Mouse (Mus musculus): ENCODE measurements around the gene Pwwp2a. TPM values are rescaled to one million over a fixed set of nuclear protein-coding genes. Genes with fewer than 3 reads are reported as not detected.
A peak's percentile ranks its signal among the peaks of the same experiment; 100 is the strongest.

Pwwp2a gene
- total RNA-seq (2017): 49.5 and 51.0 TPM in 2 replicates

DNA sequence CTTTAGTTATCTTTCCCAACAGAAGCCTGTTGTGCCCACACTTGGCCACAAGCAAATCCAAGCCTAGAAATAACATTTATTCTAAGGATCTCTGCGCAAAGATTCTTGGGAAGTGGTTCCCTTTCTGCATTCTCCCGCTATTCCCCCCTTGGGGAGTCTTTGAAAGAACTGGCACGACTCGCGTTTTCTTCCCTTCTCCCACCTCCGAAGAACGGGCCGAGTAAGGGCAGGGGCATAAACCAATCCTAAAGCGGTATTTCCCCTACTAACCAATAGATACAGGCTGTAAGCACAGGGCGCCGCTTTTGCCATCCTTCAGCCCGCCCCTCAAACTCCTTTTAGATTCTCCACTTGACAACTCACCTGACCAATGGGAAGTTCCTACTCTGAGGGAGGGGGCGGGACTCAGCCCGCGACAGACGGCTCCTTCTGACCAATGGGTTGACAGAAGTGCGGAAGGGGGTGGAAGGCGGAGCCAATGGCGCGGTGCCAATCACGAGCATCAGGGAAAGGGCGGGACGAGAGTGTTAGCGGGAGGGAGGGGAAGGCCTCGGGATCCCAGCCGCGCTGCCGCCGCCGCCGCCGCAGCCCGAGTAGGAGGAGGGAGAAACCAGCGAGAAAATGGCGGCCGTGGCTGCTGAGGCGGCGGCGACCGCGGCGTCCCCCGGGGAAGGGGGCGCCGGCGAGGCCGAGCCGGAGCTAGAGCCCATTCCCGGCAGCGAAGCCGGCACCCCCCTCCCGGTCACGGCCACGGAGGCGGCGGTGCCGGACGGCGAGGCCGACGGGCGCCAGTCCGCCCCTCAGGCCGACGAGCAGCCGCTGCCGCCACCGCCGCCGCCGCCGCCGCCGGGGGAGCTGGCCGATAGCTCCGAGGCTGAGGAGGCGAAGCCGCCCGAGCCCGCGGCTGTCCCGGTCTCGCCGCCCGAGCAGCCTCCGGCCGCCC lies at the start of gene Pwwp2a:
Gene Pwwp2a (plus strand): TSS at position 527 of the 943 bp plus-strand sequence.
- ATAC-seq (replicated peaks in 1 of 2; ENCODE audit: insufficient read depth in 1 of 2, low FRiP score in 2 of 2, low TSS enrichment in 1 of 2, low read depth in 1 of 2, poor library complexity in 2 of 2, severe bottlenecking in 2 of 2): peak; percentile 99

DNA sequence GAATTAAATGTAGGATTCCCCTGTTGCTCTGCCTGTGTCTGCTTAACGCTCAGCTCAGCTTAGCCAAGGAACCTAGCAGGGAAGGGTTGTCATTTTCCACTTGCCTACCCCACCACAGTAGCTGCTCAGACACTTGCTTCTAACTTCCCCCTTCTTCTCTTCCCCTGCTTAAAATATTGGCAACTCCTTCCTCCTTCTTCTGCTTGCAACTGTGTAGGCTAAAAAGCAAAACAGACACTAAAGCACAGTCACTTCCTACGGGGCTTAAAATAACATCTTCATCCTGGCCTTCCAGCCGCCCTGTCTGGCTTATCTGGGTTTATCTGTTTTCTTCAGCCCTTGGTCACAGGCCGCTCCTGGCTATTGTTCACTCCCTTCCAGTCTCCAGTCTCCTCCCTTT lies 49.2 kb upstream of the Pwwp2a start:
- peak; percentile 83 for ATAC-seq (replicated peaks in 1 of 2; ENCODE audit: insufficient read depth in 1 of 2, low FRiP score in 2 of 2, low TSS enrichment in 1 of 2, low read depth in 1 of 2, poor library complexity in 2 of 2, severe bottlenecking in 2 of 2)

DNA sequence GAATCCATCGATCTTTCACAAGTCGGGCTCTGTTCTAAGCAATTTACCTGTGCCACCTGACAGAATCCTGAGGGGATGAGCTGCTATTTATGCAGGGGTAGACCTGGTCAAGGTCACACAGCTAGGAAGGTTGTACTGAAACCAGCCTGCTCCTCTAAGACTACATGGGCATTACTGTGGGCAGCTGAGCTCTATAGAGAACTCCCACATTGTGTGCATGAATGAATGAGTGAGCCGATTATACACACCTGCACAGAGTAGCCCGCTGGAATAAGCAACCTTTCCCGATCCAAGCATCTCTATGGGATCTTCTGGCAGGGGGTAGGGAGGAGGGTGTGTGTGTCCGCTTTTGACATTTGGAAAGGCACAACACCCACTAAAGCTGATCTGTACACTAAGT lies 48.6 kb upstream of the Pwwp2a start:
- ATAC-seq (replicated peaks in 1 of 2; ENCODE audit: insufficient read depth in 1 of 2, low FRiP score in 2 of 2, low TSS enrichment in 1 of 2, low read depth in 1 of 2, poor library complexity in 2 of 2, severe bottlenecking in 2 of 2): no peak

DNA sequence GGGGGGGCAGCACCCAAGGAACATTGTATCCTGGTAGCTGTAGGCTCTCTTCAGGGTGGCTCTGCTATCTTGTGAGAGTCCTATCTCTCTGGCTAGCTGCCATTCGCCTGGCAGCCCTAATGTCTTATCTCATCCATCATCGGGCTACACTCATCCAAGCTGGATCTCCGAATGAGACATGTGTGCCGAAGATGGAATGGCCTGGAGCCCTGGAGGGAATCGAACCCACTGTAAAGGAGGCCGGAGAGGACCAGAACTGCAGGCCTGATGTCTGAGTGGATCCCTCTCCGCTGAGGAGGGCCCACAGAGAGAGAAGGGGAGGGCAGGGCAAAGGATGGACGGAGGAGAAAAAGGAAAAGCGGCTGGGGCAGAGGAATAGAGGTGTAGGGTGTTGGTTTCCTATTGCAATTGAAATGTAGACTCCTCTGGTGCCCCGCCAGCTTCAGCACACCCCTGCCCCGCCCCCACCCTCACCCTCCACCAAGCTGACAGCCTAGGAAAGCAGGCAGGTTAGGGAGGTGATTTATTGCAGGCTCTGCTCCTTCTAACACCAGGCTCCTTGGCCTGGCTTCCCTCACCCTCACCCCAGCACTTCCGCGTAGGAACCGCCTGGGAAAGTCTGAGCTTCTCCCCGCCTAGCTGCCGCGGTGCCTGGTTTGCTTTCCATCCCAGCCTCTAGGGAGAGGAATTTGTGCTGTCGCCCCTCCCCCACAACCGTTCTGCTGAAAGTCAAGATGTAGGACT lies 48.0 kb upstream of the Pwwp2a start:
- ATAC-seq (replicated peaks in 1 of 2; ENCODE audit: insufficient read depth in 1 of 2, low FRiP score in 2 of 2, low TSS enrichment in 1 of 2, low read depth in 1 of 2, poor library complexity in 2 of 2, severe bottlenecking in 2 of 2): peak; percentile 73 to 85

DNA sequence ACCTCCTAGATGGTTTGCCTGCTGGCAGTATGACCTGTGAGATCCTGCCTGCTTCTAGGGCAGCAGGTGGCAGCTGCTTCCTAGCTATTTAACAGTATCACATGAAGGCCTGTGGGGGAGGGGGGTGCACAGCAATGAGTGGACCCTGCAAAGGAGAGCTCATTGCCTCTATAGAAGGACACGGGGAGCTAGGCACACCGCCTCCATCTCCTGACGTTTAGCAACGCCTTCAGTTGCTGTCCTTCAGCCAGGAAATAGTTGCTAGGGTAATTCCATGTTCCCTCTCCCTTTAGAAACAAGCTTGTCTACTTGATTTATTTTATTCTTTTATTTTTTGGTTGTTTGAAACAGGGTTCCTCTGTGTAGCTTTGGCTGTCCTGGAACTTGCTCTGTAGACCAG lies 45.0 kb upstream of the Pwwp2a start:
- no peak for ATAC-seq (replicated peaks in 1 of 2; ENCODE audit: insufficient read depth in 1 of 2, low FRiP score in 2 of 2, low TSS enrichment in 1 of 2, low read depth in 1 of 2, poor library complexity in 2 of 2, severe bottlenecking in 2 of 2)

DNA sequence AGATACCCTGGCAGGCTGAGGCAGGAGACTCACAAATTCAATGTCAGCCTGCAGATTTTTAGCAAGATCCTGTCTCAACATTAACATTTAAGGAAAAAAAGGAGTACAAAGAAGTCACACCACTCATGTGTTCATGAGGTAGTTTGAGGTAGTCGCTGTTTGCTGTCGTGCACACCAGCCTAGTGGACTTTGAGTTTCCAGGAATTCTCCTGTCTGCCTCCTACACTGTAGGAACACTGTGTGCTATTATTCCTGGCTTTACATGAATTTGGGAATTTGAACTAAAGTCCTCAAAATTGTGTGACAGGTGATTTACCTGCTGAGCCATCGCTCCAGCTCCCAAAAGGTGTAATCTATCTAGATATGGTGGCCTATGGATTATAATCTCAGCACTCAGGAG lies 43.3 kb upstream of the Pwwp2a start:
- ATAC-seq (replicated peaks in 1 of 2; ENCODE audit: insufficient read depth in 1 of 2, low FRiP score in 2 of 2, low TSS enrichment in 1 of 2, low read depth in 1 of 2, poor library complexity in 2 of 2, severe bottlenecking in 2 of 2): no peak

DNA sequence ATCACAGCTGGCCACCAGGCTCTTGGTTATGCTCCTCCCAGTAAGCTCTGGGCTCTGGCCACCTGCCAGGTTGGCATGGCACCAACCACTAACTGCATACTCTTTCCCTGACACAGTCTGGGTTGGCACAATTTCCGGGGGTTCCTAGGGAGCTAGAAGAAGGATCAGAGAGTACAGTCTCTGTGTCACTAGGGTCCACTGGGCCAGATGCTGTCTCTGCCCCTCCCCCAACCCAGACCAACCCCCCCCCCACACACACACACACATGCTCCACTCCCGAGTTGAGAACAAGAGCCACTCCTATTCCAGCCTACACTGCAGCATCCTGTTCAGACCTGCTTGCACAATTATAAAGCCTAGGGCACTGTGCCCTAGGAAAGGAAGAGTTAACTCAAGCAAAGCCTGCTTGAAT lies 38.6 kb upstream of the Pwwp2a start:
- ATAC-seq (replicated peaks in 1 of 2; ENCODE audit: insufficient read depth in 1 of 2, low FRiP score in 2 of 2, low TSS enrichment in 1 of 2, low read depth in 1 of 2, poor library complexity in 2 of 2, severe bottlenecking in 2 of 2): peak; percentile 78 to 86

DNA sequence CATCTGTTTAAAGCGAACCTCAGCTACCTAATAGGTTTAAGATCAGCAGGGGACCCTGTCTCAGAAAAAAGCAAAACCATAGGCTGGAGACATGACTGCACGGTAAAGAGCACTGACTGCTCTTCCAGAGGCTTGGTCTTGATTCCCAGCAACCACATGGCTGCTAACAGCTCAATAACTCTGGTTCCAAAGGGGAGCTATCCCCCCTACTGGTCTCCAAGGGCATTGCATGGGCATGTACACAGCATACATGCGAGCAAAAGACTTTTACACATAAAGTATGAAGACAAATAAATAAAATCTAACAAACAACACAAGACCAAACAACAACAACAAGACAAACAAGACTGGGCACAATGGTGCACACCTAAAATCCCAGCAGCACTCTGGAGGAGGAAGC lies 36.5 kb upstream of the Pwwp2a start:
- no peak for ATAC-seq (replicated peaks in 1 of 2; ENCODE audit: insufficient read depth in 1 of 2, low FRiP score in 2 of 2, low TSS enrichment in 1 of 2, low read depth in 1 of 2, poor library complexity in 2 of 2, severe bottlenecking in 2 of 2)

DNA sequence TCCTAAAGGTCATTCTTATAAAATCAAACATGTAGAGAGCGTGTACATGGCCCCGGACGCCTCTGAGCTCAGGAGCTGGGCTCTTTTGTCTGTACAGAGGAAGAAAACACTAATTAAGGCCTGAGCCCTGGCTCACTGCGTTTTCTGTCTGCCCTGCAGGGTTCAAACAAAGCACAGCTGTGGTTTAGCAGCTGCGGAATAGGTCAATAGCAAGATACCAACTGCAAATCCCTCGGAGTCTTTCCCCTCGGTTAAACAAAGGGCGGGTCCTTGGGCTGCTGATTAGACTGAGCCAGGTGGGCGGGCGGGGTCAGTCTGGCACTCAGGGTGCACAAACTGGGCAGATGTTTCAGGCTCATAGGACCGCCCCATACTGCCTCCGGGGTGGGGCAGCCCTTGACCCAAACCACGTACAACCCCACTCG lies 28.7 kb upstream of the Pwwp2a start:
- ATAC-seq (replicated peaks in 1 of 2; ENCODE audit: insufficient read depth in 1 of 2, low FRiP score in 2 of 2, low TSS enrichment in 1 of 2, low read depth in 1 of 2, poor library complexity in 2 of 2, severe bottlenecking in 2 of 2): no peak

DNA sequence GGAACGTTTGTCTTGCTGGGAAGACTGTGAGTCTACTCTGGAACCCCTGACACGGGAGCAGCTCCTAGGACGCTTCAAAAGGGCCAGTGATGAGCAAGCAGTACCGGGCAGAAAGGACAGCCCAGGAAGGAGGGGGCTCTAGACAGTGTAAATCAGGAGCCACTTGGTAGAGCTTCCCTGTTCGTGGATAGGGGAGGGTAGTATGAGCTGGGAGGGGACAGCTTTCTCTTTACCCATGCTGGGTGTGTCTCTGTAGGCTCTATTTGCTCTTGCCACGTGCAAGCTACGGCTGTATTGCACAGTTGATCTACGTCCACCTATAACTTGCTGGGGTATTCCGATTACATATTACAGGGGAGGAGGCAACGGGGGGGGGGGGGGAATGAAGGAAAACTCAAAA lies 25.3 kb upstream of the Pwwp2a start:
- ATAC-seq (replicated peaks in 1 of 2; ENCODE audit: insufficient read depth in 1 of 2, low FRiP score in 2 of 2, low TSS enrichment in 1 of 2, low read depth in 1 of 2, poor library complexity in 2 of 2, severe bottlenecking in 2 of 2): no peak

DNA sequence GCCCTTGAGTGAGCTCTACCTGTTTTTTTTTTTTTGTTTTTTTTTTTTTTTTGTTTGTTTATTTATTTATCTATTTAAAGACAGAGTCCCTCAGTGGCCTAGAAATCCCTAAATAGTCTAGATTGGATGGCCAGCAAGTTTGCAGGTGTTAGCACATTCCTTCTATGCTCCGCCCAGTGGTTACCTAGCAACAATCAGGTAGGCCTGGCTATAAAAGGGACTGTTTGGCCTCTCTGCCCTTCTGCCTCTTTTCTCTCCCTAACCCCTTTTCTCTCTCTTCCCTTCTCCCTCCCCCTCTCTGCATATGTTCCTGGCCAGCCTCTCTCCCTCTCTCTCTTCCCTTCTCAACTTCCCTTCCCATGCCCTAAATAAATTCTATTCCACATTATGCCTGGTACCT lies 23.8 kb upstream of the Pwwp2a start:
- ATAC-seq (replicated peaks in 1 of 2; ENCODE audit: insufficient read depth in 1 of 2, low FRiP score in 2 of 2, low TSS enrichment in 1 of 2, low read depth in 1 of 2, poor library complexity in 2 of 2, severe bottlenecking in 2 of 2): no peak

DNA sequence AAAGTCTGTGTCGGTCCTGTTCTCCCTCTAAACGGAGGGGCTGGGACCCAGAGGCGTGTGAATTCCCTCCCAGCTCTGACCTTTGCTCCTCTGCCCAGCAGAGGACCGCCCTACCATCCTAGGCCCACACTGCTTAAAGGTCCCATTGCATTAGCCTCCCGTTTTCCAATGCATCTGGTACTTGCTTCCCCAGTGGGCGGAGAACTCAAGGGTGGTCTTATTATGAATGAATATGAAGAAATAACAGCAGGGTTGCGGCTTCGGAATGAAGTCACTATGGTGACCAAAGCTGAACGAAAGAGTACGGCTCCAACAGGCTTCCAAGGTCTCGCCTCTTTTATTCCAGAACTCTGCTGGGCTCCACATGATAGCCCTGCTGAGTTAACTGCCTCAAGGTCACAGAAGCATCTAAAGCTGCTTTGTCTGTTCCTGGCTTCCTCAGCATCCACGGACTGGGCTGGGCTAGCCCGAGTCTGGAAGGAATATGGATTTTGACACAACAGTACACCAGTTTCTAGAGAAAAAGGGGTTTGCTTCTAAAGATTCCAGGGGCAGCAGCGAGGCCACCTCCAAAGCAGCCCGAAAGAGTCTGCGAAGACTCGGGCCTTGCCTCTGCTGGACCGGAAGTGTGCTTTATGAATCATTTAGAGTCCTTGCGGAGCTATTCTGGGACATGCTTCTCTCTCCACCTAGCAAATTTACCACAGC lies 14.6 kb upstream of the Pwwp2a start:
- no peak for ATAC-seq (replicated peaks in 1 of 2; ENCODE audit: insufficient read depth in 1 of 2, low FRiP score in 2 of 2, low TSS enrichment in 1 of 2, low read depth in 1 of 2, poor library complexity in 2 of 2, severe bottlenecking in 2 of 2)

DNA sequence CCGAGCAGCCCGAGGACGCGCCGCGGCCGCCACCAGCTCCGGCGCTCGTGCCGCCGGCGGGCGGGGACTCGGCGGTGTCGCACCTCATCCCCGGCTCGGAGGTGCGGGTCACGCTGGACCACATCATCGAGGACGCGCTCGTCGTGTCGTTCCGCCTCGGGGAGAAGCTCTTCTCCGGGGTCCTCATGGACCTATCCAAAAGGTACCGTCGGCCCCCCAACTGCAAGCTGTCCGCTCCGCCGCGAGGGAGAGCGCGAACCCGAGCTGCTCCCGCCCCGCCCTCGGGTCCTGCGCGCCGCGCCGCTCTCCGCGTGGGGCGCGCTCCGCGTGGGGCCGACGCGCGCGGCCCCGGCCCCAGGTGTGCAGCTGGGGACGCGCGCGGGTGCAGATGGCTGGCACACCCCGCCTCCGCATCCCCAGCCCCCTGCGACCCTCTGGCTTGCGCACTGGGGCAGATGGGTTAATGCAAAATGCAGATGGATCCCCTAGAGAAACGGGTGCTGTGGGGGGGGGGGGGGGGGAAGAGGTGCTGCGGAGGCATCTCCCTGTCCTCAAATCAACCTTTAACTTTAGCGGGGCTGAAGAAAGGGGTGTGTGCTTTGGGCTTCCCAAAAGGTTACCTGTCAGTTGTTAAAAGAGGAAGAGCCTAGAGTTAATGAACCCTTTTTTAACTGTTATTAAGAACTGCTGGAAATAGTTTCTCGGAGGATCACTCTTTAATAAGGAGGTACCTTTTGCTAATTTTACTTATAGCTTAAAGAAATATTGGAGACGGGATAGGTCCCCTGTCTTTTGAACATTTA lies 818 bp downstream of the Pwwp2a start:
- no peak for ATAC-seq (replicated peaks in 1 of 2; ENCODE audit: insufficient read depth in 1 of 2, low FRiP score in 2 of 2, low TSS enrichment in 1 of 2, low read depth in 1 of 2, poor library complexity in 2 of 2, severe bottlenecking in 2 of 2)

DNA sequence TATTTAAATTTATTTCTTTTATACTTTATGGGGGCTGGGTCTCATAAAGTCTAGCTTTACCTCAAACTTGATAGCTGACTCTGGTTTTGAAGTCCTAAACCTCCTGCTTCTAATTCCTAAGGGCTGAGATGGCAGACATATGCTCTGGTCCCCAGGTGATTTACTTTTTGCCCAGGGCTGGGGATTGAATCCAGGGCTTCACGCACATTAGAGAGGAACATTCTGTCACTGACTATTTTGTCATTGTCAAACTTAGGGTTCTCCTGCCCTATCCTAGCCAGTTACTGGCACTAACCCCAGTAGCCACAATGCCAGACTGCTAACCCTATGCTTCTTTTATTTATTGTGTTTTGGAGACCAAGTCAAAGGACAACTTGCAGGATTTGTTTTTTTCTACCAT lies 7.1 kb downstream of the Pwwp2a start:
- ATAC-seq (replicated peaks in 1 of 2; ENCODE audit: insufficient read depth in 1 of 2, low FRiP score in 2 of 2, low TSS enrichment in 1 of 2, low read depth in 1 of 2, poor library complexity in 2 of 2, severe bottlenecking in 2 of 2): no peak

DNA sequence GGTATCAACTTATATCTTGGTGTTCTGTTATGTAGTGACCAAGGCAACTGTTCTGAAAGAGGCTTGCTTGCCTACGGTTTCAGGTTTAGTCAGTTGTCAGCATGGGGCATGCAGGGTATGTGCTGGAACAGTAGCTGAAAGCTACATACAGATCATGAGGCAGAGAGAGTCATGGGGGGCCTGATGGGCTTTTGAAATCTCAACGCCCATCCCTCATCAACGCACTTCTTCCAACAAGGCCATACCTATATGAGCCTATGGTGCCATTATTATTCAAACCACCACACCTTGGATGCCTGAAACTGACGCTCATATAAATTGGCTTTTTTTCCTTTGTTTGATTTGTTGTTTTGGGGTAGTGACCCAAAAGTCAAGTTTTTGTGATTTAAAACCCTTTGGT lies 14.8 kb downstream of the Pwwp2a start:
- ATAC-seq (replicated peaks in 1 of 2; ENCODE audit: insufficient read depth in 1 of 2, low FRiP score in 2 of 2, low TSS enrichment in 1 of 2, low read depth in 1 of 2, poor library complexity in 2 of 2, severe bottlenecking in 2 of 2): no peak

DNA sequence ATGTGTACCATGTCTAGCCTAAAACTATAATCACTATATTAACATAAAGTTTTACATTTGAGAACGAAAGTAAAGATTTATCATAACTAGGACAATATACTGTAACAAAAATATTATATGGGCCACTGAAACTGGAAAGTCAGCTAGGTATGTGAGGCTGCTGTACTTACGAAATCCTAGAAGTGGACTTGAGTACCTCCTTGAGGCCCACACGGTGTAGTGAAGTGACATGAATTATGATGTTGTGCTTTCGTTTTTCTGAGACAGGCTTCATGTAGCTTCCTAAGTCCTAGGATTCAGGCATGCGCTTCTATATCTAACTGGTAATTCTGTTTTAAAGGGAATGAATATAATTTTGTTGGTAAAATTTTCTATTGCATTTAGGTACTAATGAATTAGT lies 16.8 kb downstream of the Pwwp2a start:
- ATAC-seq (replicated peaks in 1 of 2; ENCODE audit: insufficient read depth in 1 of 2, low FRiP score in 2 of 2, low TSS enrichment in 1 of 2, low read depth in 1 of 2, poor library complexity in 2 of 2, severe bottlenecking in 2 of 2): peak; percentile 64 to 76; a peak in 3 of 4 replicates

DNA sequence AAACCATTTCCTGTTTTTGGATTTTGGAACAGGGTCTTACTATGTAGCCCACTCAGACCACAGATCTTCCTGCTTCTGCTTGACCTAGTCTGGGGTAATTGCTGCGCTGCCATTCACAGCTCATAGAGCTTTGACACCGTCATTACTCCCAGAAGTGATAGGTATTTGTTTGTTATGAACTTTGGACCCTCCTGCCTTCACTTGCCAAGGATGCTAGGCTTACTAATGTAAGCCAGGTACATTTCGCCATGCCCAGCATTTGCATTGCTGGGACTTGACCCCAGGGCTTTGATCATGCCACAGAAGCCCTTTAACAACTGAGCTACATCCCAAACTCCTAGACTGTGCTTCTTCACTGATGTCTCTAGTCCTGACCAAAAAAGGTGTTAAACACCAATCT lies 18.5 kb downstream of the Pwwp2a start:
- ATAC-seq (replicated peaks in 1 of 2; ENCODE audit: insufficient read depth in 1 of 2, low FRiP score in 2 of 2, low TSS enrichment in 1 of 2, low read depth in 1 of 2, poor library complexity in 2 of 2, severe bottlenecking in 2 of 2): no peak

Measured in hematopoietic stem cell, adult 5-6 weeks (primary cell).